Mouse (Mus musculus) kidney, adult 9 months (tissue): Measurements from ENCODE around the gene Gid4.
"Not testable (repeated sequence)": the region's sequence is repeated elsewhere in the genome, so short reads cannot be mapped to it uniquely, and the experiment has no call there.

Source experiments
- DNase-seq: peaks from one replicate; pipeline ENCODE4 v3.0.0; 2022

The Gid4 gene

DNA sequence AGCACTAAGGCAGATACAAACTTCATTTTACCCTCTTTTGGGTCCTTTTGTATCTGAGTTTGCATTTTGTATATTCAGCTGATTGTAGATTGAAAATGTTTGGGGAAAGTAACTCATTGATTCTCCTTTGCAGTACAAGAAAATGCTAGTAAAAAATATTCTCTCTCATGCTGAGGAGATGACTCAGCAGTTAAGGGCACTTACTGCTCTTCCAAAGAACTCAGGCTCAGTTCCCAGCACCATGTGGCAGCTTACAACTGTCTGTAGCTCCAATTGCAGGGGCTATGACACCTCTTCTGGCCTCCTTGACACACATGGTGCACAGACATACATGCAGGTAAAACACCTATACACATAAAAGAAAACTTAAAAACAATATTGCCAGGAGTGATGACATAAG is 16.6 kb downstream of the Gid4 start:
- DNase-seq = no peak

DNA sequence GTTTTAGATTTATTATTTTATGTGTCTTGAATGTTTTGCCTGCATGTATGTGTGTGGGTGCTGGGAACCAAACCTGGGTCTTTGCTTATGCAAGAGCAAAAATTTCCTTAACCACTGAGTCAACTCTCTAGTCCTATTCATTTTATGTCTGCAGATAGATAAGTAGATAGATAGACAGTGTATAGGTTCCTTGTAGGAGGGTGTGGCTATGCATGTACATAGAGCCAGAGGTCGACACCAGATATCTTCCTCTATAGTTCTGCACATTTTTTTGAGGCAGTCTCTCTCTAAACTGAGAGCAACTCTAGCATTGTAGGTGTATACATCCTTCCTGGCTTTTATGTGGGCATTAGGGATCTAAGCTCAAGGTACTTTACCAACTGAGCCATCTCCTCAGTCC is 18.2 kb downstream of the Gid4 start:
- DNase-seq = no peak

DNA sequence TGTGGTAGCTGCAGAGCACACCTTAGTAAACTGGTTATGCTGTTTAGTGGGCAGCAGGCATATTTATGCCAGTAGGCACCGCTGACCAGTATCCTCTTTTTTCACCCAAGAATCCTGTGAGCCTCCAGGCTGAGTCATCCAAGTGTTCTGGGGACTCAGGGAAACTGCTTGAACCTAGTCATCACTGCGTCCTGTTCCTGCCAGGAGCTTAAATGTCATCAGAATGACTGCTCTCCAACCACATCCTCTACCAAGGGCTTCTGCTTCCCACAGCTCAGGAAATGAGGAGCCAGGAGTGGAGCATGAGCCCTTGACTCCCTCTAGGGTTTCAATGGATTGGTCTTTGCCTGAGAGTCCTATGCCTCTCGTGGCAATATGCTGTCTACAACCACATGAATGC is 19.7 kb downstream of the Gid4 start:
- no peak for DNase-seq

DNA sequence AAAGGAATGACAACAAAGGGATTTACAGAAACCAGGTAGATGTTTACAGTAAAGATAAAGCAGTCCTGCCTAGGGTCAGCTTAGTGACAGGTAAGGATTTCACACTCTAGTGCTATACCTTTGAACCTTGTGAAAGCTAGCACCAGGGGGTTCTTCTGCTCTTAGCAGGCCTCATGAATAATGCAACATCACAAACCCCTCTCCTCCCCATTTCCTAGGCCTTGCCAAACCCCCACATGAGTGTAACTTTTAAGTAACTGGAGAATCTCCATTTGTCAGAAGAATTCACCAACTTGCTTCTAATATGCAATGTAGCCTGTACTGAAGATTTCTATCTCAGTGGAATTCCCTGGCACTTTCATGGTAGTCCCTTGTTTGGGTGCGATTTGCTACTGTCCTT is 22.7 kb downstream of the Gid4 start:
- not testable (repeated sequence) for DNase-seq

DNA sequence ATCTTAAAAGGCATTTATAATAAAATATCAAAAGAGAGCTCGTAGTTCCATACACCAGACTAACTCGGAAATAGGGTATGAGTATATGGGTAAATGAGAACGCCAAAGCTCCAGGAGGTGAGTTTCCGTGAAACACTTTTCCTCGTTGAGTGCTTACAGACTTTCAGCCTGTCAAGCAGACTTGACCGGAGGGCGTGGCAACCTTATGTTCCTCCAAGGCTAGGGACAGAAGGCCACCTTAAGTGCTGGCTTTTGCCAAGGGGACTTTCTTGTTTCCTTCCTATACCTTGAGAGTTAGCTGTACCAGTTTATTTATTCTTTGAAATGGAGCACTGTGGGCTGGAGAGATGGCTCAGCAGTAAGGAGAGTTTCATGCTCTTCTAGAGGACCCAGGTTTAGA is 23.2 kb downstream of the Gid4 start:
- peak; percentile 8 for DNase-seq

DNA sequence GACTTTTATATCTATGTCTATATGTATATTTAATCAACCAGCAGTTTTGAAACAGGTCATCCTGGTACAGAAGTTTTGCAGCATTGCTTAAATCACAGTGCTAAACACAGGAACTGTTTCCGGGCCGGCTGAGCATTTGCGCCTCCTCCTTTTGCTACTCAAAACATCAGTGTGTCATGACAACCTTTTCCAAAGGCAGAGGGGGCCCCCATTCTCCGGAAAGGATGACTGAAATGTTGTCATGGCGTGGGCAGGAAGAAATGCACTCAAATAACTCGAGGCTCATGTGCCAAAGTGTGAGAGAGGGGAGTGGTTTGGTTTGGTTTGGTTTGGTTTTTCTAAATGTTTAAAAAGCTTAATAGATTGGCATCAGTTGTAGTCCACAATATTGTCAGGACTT is 26.0 kb downstream of the Gid4 start:
- no peak for DNase-seq

DNA sequence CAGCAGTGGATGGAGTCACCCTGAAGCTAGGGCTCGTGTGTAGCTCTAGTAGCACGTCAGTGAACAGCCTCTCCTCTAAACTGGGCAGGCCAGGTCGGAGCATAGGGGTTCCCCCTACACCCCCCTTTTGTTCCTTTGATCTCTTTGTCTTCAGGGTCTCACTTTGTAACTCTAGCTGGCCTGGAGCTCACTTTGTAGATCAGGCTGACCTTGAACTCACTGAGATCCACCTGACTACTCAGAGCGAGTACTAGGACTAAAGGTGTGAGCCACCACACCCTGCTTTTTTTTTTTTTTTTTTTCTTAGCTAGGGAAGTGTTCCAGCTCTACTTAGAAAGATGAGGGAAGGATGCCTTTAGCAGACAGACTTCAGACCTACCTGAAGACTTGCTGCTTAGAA is 27.1 kb downstream of the Gid4 start:
- no peak for DNase-seq

DNA sequence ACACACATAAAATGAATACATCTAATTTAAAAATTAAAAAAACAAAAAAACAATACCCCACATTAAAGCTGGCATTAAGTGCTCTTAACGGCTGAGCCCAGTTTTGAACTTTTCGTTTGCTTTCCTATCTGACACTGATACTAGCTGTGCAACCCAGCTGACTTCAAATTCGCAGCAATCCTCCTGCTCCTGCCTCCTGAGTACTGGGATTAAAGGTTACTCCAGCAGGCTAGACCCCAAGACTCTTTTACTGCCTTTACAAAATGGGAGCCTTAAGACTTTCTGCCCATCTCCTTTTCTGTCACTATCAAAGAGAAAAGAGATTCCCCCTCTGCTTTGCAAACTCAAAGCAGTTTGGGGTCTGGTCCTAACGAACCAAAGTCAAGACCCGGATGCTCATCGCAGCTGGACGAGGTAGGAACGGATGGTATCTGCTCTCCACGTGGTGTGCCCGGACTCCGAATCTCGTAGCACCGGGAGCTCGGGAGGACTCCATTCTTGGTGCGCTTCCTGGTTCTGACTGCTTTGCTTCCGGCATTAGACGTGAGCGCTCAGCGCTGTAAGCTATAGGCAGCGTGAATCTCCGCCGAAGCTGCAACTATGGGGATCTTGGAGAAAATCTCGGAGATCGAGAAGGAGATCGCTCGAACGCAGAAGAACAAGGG is 37.3 kb downstream of the Gid4 start, which contains the start of gene Drg2:
TSS of gene Drg2 (plus strand) at position 512 of the 665 bp plus-strand sequence.
- peak; percentile 89 for DNase-seq

DNA sequence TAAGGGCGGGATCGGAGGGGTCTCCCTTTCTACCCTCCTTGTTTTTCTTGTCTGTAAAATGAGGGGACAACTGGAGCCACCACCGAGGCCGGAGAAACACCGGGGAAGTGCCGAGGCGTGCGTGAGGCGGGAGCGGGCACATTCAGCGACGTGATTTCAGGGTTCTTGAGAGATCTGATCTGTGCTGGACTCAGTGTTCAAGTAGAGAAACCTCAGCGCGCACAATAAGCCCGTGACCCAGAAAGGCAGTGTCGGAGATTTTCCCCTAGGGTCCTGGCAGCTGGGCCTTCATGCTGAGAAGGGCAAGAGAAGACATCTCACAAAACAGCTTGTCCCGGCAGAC is 37.8 kb downstream of the Gid4 start:
- DNase-seq = no peak

DNA sequence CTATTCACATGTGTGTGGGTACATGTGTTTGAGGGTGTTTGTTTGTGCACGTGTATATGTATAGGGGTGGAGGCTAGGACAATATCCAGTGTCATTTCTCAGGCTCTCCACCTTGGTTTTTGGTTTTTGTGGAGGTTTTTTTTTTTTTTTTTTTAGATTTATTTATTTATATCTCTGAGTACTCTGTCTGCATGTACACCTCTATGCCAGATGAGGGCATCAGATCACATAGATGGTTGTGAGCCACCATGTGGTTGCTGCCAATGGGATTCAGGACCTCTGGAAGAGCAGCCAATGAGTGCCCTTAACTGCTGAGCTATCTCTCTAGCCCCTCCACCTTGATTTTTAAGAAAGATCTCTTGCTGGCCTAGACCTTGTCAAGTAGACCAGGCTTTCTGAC is 41.0 kb downstream of the Gid4 start:
- peak; percentile 35 for DNase-seq

DNA sequence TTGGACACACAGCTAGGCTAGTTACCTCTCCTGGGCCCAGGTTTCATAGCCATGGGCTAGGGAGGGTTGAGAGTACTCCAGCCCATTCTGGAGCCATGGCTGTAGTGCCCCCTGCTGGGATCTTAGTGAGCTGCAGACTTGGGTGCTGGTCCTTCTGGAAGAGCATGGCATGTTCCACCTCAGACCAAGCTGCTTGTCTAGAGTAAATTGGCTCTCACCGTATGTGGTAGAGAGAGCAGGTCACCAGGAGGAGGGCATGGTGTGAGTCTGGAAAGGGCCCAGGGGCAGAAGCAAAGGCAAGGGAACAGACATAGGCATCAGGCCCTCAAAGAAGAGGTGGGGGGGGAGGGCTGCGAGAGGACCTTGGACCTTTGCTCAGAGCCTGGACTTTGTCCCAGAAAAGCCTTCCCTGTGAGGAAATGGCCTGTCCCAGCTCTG is 49.0 kb downstream of the Gid4 start:
- DNase-seq = peak; percentile 92

DNA sequence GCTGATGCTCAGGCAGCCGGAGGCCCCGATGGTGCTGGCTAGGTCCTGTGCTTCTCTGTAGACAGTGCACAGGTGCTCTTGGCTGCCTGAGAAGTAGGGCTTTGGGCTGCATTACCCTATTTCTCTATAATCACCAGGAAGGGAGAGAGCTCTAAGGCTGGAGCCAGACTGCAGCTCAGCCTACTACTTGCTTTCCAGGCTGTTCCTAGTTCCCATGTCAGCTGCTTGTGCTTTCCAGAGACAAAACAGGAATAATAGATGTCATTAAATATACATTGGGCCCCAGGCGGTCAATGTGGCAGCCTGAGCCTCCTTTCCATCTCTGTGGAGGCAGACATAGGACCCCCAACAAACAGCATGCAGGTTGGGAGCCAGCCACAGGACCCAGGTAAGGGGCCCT is 52.1 kb downstream of the Gid4 start, which contains the start of gene Myo15:
TSS of gene Myo15 (plus strand) at position 301 of the 400 bp plus-strand sequence.
- no peak for DNase-seq

DNA sequence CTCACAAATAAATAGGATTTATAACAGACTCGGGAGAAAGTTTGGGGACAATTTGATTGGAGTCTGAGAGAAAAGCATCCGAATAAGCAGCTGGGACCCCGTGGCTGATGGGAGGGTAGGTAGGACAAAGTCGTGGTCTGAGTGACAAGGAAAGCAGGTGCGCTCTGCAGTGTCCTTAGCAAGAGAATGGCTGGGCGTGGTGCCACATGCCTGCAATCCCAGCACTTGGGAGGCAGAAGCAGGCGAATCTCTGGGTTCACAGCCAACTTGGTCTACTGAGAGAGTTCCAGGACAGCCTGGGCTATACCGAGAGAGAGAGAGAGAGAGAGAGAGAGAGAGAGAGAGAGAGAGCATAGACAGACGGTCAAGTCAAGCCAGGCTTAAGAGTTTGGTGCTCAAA is 53.8 kb downstream of the Gid4 start:
- DNase-seq = no peak

DNA sequence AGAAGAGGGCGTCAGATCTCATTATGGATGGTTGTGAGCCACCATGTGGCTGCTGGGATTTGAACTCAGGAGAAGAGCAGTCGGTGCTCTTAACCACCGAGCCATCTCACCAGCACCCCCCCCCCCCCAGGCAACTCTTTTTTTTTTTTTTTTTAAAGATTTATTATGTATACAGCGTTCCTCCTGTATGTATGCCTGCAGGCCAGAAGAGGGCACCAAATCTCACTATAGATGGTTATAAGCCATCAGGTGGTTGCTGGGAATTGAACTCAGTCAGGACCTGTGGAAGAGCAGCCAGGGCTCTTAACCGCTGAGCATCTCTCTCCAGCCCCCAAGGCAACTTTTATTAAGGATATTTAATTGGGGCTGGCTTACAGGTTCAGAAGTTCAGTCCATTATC is 57.6 kb downstream of the Gid4 start:
- DNase-seq = no peak

DNA sequence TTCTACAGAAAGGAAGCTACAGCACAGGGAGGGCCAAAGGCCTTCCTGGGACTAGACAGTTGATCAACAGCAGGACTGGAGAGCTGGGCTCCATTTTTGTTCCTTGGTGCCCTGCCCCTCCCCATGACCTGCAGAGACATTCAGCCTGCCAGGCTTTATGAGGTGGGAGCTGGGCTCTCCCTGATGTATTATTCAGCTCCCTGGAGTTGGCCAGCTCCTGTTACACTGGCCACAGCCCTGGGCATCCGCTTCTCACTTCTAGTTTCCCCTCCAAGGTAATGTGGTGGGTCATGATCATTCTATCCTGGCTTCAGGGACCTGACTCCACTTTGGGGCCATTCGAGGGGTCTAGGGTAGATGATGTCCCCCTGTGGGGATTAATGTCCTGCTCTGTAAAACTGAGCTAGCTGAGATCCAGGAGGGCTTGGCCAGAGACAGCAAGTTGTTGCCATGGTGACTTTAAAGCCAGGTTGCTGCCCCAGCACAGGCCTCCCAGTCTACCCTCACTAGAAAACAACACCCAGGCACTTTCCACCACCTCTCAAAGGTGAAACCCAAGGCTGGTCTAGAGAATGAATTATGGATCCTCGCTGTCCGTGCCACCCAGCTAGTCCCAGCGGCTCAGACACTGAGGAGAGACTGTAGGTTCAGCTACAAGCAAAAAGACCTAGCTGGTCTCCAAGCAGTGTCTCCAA is 58.9 kb downstream of the Gid4 start:
- DNase-seq = no peak

DNA sequence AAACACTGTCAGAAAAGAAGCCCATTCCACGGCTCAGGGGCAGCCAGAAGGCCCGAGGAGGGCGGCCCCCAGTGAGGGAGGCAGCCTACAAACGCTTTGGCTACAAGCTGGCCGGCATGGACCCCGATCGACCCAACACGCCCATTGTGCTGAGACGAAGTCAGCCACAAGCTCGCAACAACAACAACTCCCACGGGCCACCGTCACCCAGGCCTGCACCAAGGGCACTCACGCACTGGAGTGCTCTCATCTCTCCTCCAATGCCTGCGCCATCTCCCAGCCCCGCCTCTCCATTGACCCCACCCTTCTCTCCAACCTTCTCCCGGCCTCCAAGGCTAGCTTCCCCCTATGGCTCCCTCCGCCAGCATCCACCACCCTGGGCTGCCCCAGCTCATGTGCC is 61.2 kb downstream of the Gid4 start:
- DNase-seq = no peak

DNA sequence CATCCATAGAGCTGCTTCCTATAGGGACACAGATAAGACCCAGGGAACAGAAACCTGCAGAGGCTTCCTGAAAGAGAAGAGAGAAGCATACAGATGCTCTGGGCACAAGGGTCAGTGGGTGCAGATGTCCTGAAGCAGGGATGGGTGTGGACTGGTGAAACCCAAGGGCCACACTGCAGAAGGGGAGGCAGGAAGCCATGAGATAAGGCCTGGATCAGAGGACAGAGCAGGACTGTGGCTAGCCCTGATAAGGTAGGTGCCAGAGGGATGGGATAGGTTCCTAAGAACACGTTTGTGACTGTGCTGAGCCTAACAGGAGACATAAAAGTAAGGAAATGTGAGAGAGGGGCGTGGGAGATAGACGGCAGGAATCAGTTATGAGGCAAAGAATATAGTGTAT is 69.3 kb downstream of the Gid4 start:
- no peak for DNase-seq

DNA sequence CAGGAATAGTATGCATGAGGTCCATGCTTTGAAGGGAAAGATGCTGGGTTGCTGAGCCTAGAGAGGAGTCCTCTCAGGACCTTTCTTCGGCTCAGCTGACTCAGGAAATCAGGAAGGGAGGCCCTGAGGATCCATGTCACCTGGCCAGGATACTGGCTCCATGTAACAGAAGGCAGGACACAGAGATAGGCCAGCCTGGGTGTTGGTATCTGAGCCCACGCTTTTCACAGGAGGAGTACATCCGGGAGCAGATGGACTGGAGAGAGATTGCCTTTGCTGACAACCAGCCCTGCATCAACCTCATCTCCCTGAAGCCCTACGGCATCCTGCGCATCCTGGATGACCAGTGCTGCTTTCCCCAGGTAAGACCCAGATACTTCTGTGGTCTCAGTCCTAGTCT is 75.8 kb downstream of the Gid4 start:
- DNase-seq = no peak

DNA sequence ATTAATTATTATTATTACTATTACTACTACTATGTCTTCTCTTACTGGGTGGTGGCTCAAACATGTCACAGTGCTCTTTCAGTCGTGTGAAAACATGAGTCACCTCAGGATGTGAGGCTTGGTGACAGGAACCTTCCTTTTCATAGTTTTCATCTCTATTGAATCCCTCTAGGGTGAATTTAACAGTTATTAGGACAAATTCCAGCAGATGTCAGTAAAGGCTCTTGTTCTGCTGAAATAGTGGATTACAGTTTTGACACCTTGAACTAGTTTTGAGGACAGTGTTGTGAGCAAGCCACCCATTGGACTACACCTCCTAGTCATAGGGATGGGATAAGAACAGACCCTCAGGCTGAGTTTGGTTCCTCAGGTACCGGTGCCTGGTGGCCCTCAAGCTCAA is 78.7 kb downstream of the Gid4 start:
- no peak for DNase-seq
